Mouse (Mus musculus) forebrain, embryonic 11.5 days (tissue): Measurements from ENCODE around the gene Fam71f2. TPM values are rescaled to one million over a fixed set of nuclear protein-coding genes. Genes with fewer than 3 reads are reported as not detected.

Source experiments
- ATAC-seq: fragments of 200-750 bp; cut with Nextera tagmentation; replicated peaks from 2 replicates; pipeline ENCODE4 v1.8.0; 2017; ENCODE audit warnings: moderate TSS enrichment; ENCODE audit not compliant: low FRiP score
- DNase-seq: peaks from one replicate; pipeline ENCODE4 v3.0.0-alpha.2; 2017; ENCODE audit warnings: low spot score
- H3K27ac ChIP-seq: fragments of 300-500 bp; sonication (generic); 2 replicates; pipeline ENCODE4 v1.5.1; 2014; ENCODE audit warnings: low read depth, low read length
- H3K27me3 ChIP-seq: fragments of 300-500 bp; sonication (generic); 2 replicates; pipeline ENCODE4 v1.6.1; 2014; ENCODE audit warnings: mild to moderate bottlenecking, low read length, mixed read lengths; ENCODE audit not compliant: control insufficient read depth, insufficient read depth
- H3K36me3 ChIP-seq: fragments of 300-500 bp; sonication (generic); 2 replicates; pipeline ENCODE4 v1.6.1; 2014; ENCODE audit warnings: mild to moderate bottlenecking, low read length, moderate library complexity, mixed read lengths; ENCODE audit not compliant: control insufficient read depth, insufficient read depth
- H3K4me1 ChIP-seq: fragments of 300-500 bp; sonication (generic); replicated peaks from 2 replicates; pipeline ENCODE4 v1.6.1; 2014; ENCODE audit warnings: low read length, mixed read lengths; ENCODE audit not compliant: control insufficient read depth, insufficient read depth
- H3K4me2 ChIP-seq: fragments of 300-500 bp; sonication (generic); 2 replicates; pipeline ENCODE4 v1.6.1; 2014; ENCODE audit warnings: low read depth, mild to moderate bottlenecking, low read length, moderate library complexity, mixed read lengths; ENCODE audit not compliant: severe bottlenecking
- H3K4me3 ChIP-seq: fragments of 300-500 bp; sonication (generic); 2 replicates; pipeline ENCODE4 v1.5.1; 2014; ENCODE audit warnings: low read depth, low read length
- H3K9ac ChIP-seq: fragments of 300-500 bp; sonication (generic); 2 replicates; pipeline ENCODE4 v1.6.1; 2014; ENCODE audit warnings: low read length
- H3K9me3 ChIP-seq: fragments of 300-500 bp; sonication (generic); 2 replicates; pipeline ENCODE4 v1.6.1; 2016; ENCODE audit warnings: low read length, mixed read lengths; ENCODE audit not compliant: control insufficient read depth
- WGBS: fragments of 180-500 bp; shearing (Covaris S2); extraction: QIAGEN DNeasy Blood & Tissue Kit; methylation state at CpG from one replicate; pipeline ENCODE4 v1.1.7; 2014; 5-methylcytosine and 5-hydroxymethylcytosine counted together
- polyA plus RNA-seq: library from polyadenylated mRNA; unstranded; fragments of >200 nt; fragmentation: Nextera tagmentation; extraction: Ambion mirVana; gene quantifications from 2 replicates; pipeline ENCODE4 v1.2.1, GENCODE M21; 2014

The Fam71f2 gene
- polyA plus RNA-seq, 1 experiment from 2014 or later = 0.52 TPM

DNA sequence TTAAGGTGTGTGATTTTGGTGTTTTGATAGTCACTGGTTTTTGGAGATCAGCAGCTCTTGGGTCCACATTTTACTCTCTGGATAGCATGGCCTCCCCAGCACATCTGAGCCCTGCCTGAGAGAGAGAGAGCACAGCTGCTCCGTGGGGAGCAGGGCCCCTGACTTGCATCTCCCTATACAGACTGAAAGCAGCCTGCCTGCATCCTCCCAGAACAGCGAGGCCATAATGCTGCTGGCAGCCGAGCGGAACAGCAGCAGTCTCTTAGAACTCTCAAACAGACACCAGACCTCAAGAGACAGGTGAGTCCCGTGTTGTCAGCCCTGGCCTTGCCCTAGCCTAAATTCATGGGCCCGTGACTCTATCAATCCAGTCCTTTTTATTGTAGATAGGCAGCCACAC, 8.1 kb downstream of the Fam71f2 start:
- H3K9ac ChIP-seq = no peak overlapping the region
- no peaks in the 10 kb centered on the region for H3K27me3 ChIP-seq
- H3K4me2 ChIP-seq = no peak overlapping the region
- H3K27ac ChIP-seq = no peak overlapping the region
- H3K9me3 ChIP-seq = no peaks in the 10 kb centered on the region
- ATAC-seq (no peak), DNase-seq (no peak)
- no peaks in the 10 kb centered on the region for H3K4me1 ChIP-seq
- 36% methylated on average over 6 of the region's 6 CpGs for WGBS
- no peak overlapping the region for H3K4me3 ChIP-seq
- H3K36me3 ChIP-seq = no peaks in the 10 kb centered on the region

DNA sequence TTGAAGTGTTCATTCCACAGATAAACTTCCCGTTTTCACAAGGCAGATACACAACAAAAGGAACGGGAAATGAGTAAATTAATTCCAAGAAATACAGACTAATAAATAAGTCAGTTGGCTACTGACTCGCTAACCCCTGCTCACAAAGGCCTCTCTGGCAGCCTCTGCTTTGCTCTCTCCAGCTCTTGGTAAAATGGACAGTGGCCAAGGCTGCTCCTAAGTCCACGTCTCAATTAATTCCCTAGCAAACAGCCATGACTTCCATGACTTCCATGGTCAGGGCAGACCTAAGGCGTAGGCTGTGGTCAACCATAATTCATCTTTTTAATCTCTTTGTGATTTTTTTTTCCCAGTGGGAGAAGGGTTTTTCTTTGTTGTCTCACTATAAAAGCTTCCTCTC, 8.6 kb downstream of the Fam71f2 start:
- no peak overlapping the region for H3K4me2 ChIP-seq
- no peak overlapping the region for H3K4me3 ChIP-seq
- 60% methylated on average over 5 of the region's 5 CpGs for WGBS
- ATAC-seq (no peak), DNase-seq (no peak)
- no peaks in the 10 kb centered on the region for H3K9me3 ChIP-seq
- H3K27me3 ChIP-seq = no peaks in the 10 kb centered on the region
- no peaks in the 10 kb centered on the region for H3K36me3 ChIP-seq
- no peak overlapping the region for H3K9ac ChIP-seq
- H3K4me1 ChIP-seq = no peaks in the 10 kb centered on the region
- H3K27ac ChIP-seq = no peak overlapping the region

DNA sequence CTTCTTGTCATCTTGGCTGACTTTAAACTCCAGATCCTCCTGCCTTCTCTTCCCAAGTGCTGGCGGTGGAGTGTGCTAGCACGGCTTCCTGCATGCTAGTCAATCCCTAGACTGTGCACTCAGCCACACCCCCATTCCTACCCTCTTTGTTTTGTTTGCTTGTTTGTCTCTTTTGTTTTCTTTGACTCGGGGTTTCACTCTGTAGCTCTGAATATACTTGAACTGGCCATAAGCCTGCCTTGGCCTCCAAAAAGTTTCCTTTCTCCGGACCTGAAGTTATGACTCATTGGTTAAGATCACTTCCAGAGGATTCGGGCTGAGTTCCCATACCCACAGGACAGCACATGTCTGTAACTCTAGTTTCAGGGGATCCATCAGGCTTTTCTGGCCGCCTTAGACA, 9.3 kb downstream of the Fam71f2 start:
- Histone ChIP-seq H3K4me3 (no peak overlapping the region), H3K9ac (no peak overlapping the region), H3K27ac (no peak overlapping the region), H3K4me1 (no peaks in the 10 kb centered on the region), H3K36me3 (no peaks in the 10 kb centered on the region), H3K4me2 (no peak overlapping the region), H3K27me3 (no peaks in the 10 kb centered on the region), H3K9me3 (no peaks in the 10 kb centered on the region)
- no peak for DNase-seq
- no peak for ATAC-seq
- WGBS = 58% methylated on average over 6 of the region's 6 CpGs

DNA sequence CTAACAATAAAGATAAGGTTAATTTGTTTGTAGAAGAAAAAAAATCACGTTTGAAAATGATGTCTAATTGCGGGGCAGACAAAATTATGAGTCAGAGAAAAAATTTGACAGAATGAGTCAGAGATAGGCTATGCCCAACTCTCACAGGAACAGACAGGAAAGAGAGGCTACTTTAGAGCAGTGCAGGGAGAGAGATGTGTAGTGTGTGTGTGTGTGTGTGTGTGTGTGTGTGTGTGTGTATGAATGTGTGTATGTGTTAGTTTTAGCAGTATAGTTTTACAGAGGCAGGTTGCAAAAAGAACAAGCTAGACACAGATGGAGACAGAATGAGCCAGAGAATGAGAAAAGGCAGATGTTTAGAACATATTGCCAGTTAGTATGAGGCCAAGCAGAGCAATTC, 19.7 kb downstream of the Fam71f2 start:
- no peaks in the 10 kb centered on the region for H3K36me3 ChIP-seq
- no peaks in the 10 kb centered on the region for H3K4me1 ChIP-seq
- no peaks in the 10 kb centered on the region for H3K27me3 ChIP-seq
- WGBS = 79% methylated on average over 2 of the region's 2 CpGs
- no peak overlapping the region for H3K4me3 ChIP-seq
- no peak overlapping the region for H3K27ac ChIP-seq
- DNase-seq (no peak), ATAC-seq (no peak)
- H3K9me3 ChIP-seq = no peaks in the 10 kb centered on the region
- H3K9ac ChIP-seq = no peak overlapping the region
- H3K4me2 ChIP-seq = no peak overlapping the region

DNA sequence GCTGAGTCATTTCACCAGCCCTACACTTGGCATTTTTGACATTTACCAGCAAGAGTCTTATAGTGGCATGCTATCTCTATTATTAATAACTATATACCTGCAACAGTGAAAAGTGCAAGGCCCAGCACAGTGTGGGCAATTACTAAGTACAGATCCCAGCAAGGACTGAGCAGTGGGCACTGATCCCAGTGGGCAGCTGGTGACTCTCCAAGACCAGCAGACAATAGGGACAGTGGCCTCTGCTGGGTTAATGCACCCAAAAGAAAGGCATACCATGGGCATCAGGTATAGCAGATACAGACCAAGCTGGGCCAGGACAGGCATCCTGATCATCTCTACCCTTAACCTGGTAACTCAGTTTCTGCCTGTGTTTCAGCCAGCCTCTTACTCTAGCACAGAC, 23.9 kb downstream of the Fam71f2 start:
- no peaks in the 10 kb centered on the region for H3K4me1 ChIP-seq
- no peaks in the 10 kb centered on the region for H3K36me3 ChIP-seq
- H3K9ac ChIP-seq = no peak overlapping the region
- ATAC-seq (no peak), DNase-seq (no peak)
- no peaks in the 10 kb centered on the region for H3K27me3 ChIP-seq
- no peaks in the 10 kb centered on the region for H3K9me3 ChIP-seq
- H3K27ac ChIP-seq = no peak overlapping the region
- no peak overlapping the region for H3K4me2 ChIP-seq
- no peak overlapping the region for H3K4me3 ChIP-seq

DNA sequence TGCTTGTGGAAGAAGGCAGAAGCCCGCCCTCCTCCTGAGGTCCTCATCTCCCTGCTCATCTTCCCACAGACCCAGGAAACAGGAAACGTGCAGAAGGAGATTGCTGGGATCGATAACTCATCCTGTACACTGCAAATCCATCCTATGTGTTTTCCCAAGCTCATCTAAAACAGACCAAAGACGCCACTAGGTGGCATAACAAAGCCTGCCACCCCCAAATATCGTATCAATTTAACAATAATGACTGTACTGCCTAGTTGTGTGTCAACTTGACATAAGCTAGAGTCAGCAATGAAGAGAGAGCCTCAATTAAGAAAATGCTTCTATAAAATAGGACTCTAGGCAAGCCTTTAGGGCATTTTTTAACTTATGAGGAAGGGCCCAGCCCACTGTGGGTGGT, 24.3 kb downstream of the Fam71f2 start:
- DNase-seq (no peak), ATAC-seq (no peak)
- 51% methylated on average over 5 of the region's 5 CpGs for WGBS
- H3K36me3 ChIP-seq = no peaks in the 10 kb centered on the region
- no peaks in the 10 kb centered on the region for H3K9me3 ChIP-seq
- H3K4me1 ChIP-seq = no peaks in the 10 kb centered on the region
- H3K4me3 ChIP-seq = no peak overlapping the region
- H3K9ac ChIP-seq = no peak overlapping the region
- H3K4me2 ChIP-seq = no peak overlapping the region
- no peak overlapping the region for H3K27ac ChIP-seq
- H3K27me3 ChIP-seq = no peaks in the 10 kb centered on the region

DNA sequence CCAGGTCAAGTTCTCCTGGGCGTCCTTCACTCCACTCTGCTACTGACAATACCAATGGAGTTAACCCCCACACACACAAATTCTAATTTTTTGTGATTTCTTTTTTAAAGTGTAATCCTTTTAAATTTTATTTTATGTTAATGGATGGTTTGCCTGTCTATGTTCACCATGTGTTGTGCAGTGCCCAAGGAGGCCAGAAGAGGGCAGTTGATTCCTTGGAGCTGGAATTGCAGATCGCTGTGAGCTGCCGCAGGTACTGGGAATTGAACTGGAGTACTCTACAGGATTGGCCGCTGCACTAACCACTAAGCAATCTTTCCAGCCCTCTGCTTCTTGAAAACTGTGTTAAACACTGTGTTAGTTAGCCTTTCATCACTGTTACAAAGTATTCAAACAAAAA, 26.1 kb downstream of the Fam71f2 start:
- Histone ChIP-seq H3K9me3 (no peaks in the 10 kb centered on the region), H3K4me2 (no peak overlapping the region), H3K36me3 (no peaks in the 10 kb centered on the region), H3K9ac (no peak overlapping the region), H3K4me1 (no peaks in the 10 kb centered on the region), H3K27me3 (no peaks in the 10 kb centered on the region), H3K4me3 (no peak overlapping the region), H3K27ac (no peak overlapping the region)
- DNase-seq (no peak), ATAC-seq (no peak)
- 91% methylated on average over 4 of the region's 4 CpGs for WGBS

DNA sequence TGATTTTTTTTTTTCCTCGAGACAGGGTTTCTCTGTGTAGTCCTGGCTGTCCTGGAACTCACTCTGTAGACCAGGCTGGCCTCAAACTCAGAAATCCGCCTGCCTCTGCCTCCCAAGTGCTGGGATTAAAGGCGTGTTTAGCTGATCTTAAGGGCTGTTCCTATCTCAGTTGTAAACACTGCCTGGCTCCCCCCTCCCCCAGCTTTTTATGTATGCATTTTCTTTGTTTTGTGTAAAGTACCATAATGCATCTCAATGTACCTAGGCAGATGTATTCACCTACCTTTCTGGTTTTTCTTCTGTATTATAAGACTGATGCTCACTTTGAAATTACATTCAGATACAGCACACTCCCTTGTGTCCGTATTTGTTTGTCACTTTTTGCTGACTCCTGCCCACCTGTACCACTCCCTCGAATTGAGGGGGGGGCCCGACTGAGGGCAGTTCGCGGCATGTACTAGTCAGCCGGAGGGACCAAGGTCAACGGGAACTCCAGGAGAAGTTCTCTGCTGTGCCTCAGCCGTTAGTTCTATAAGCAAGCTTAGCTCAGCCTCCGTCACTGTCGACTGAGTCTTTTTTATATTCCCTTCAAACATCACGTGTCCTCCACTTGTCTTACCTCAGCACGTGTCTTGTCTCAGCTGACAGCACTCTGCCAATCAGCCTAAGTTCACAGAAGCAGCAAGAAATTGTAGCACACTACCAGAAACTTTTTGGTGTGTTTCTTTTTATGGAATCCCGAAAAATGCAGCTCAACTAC, 29.6 kb downstream of the Fam71f2 start:
- Histone ChIP-seq H3K27me3 (no peaks in the 10 kb centered on the region), H3K9ac (no peak overlapping the region), H3K36me3 (no peaks in the 10 kb centered on the region), H3K4me2 (no peak overlapping the region), H3K4me1 (no peaks in the 10 kb centered on the region), H3K4me3 (no peak overlapping the region), H3K9me3 (no peaks in the 10 kb centered on the region), H3K27ac (no peak overlapping the region)
- no peak for ATAC-seq
- WGBS = 88% methylated on average over 16 of the region's 16 CpGs
- no peak for DNase-seq

DNA sequence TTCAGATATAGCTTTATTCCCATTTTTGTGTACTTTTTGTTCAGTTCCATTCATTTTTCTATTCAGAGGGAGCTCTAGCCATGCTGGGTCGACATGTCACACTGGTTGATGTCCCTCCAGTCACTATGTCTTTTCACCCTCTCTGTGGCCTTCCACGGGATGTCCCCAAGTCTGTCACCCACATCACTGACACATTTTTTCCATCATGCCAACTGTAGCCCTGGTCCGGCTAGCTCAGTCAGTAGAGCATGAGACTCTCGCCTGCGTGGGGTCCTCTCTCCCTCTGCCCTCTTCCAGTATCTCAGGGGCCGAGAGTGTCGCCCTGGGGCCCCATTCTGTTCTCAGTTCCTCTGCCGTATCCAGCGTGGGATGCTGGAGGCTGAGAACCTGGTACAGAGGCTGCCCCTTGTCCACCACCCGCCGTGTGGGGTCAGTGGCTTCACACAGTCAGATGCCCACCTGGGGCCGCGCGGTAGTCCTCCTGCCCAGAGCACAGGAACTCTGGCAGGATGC, 34.4 kb downstream of the Fam71f2 start:
- Histone ChIP-seq H3K4me2 (no peak overlapping the region), H3K4me1 (no peaks in the 10 kb centered on the region), H3K27ac (no peak overlapping the region), H3K36me3 (no peaks in the 10 kb centered on the region), H3K4me3 (no peak overlapping the region), H3K27me3 (no peaks in the 10 kb centered on the region), H3K9ac (no peak overlapping the region), H3K9me3 (no peaks in the 10 kb centered on the region)
- 69% methylated on average over 14 of the region's 14 CpGs for WGBS
- ATAC-seq (no peak), DNase-seq (no peak)
